Mouse (Mus musculus): ENCODE results near the gene Sppl2b. TPM values are rescaled to one million over a fixed set of nuclear protein-coding genes. Genes with fewer than 3 reads are reported as not detected.

The Sppl2b gene
- polyA plus RNA-seq, 1 experiment = 81.2 TPM

DNA sequence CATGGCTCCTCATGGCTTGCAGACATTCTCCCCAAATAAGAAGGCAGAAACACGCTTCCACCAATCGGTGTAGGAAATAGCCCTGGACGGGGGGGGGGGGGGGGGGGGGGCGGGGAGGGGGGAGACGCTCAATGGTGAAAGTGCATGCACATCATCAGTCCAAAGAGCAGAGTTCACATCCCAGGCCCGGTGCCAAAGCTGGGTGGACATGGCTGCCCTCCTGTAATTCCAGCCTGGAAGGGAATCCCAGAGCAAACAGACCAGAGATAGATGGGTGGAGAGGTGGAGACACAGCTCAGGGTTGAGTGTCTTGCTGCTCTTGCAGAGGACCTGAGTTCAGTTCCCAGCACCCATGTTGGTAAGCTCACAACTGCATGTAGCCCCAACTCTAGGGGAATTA is 15.9 kb downstream of the Sppl2b start:
- H3K27ac ChIP-seq (ENCODE audit: insufficient read depth, low read depth, low read length) = no peak overlapping the region; the same call in 1 of the 2 replicates
- H3K4me3 ChIP-seq (ENCODE audit: low read depth, low read length) = no peak overlapping the region
- WGBS = 40% methylated on average over 3 of the region's 6 CpGs
- TF ChIP-seq POLR2A (IDR thresholded peaks at IDR 0.05; ENCODE audit: low read depth, low read length) (no peak), CTCF (IDR thresholded peaks at IDR 0.05; ENCODE audit: extremely low read depth, insufficient read length, insufficient replicate concordance, low read depth, low read length) (no peak)
- H3K36me3 ChIP-seq (ENCODE audit: control insufficient read depth, insufficient read depth, low read length) = peaks cover 8% of the 10 kb centered on the region
- H3K4me1 ChIP-seq (ENCODE audit: control insufficient read depth, insufficient read depth, insufficient read length, low read length) = peaks cover 9% of the 10 kb centered on the region
- no peaks in the 10 kb centered on the region for H3K27me3 ChIP-seq (ENCODE audit: control insufficient read depth, insufficient read depth, low read length)

DNA sequence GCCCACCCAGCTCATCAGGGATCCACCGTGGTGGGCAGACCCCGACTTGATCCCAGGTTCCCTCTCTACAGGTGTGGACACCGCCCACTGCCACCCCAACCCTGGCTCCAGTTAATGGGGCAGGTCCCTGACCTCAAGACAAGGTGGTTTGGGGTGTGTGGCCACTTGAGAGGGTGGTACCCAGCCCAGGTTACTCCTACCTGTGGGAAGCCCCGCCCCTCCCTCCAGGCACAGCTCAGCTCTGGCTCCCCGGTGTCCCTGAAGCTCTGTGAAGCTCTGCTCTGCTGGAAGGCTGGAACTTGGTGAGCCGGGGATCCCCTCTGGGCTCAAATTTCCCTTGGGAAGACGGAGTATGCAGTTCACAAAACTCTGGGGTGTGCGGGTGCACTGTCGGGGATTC is 16.5 kb downstream of the Sppl2b start, which contains the start of gene Tmprss9:
Tmprss9 (plus strand) TSS at position 268 of the 400 bp plus-strand sequence.
- H3K4me3 ChIP-seq (ENCODE audit: low read depth, low read length) = no peak within 1 kb of the TSS
- peaks cover 9% of the 10 kb centered on the region for H3K4me1 ChIP-seq (ENCODE audit: control insufficient read depth, insufficient read depth, insufficient read length, low read length)
- TF ChIP-seq CTCF (IDR thresholded peaks at IDR 0.05; ENCODE audit: extremely low read depth, insufficient read length, insufficient replicate concordance, low read depth, low read length) = no peak
- TF ChIP-seq POLR2A (IDR thresholded peaks at IDR 0.05; ENCODE audit: low read depth, low read length) = no peak
- H3K36me3 ChIP-seq (ENCODE audit: control insufficient read depth, insufficient read depth, low read length) = peaks cover 8% of the 10 kb centered on the region
- no peaks in the 10 kb centered on the region for H3K27me3 ChIP-seq (ENCODE audit: control insufficient read depth, insufficient read depth, low read length)
- no peak within 1 kb of the TSS; the same call in 1 of the 2 replicates for H3K27ac ChIP-seq (ENCODE audit: insufficient read depth, low read depth, low read length)
- WGBS = 22% methylated on average over 9 of the region's 9 CpGs

DNA sequence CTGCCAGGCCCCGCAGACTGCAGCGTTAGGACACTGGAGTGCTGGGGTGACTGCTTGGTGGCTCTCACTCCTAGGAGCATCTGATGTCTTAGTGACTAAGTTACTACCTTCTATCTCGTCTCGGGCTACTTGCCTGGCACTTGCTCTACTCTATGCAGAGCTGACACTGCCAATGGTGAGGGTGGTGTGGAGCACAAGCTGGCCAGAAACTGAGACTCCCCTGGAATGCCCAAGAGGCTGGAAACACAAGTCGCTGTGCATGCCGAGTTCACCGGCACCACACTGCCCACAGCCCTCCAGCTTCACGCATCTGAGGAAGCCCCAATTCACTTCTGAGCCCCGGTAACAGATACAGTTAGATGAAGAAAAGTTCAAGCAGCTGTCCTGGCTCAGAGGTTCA is 19.0 kb downstream of the Sppl2b start:
- no peak for TF ChIP-seq CTCF (IDR thresholded peaks at IDR 0.05; ENCODE audit: extremely low read depth, insufficient read length, insufficient replicate concordance, low read depth, low read length)
- no peak for TF ChIP-seq POLR2A (IDR thresholded peaks at IDR 0.05; ENCODE audit: low read depth, low read length)
- 79% methylated on average over 9 of the region's 9 CpGs for whole genome bisulfite sequencing
- peaks cover 9% of the 10 kb centered on the region for H3K4me1 ChIP-seq (ENCODE audit: control insufficient read depth, insufficient read depth, insufficient read length, low read length)
- no peaks in the 10 kb centered on the region for H3K27me3 ChIP-seq (ENCODE audit: control insufficient read depth, insufficient read depth, low read length)
- H3K4me3 ChIP-seq (ENCODE audit: low read depth, low read length) = no peak overlapping the region
- H3K27ac ChIP-seq (ENCODE audit: insufficient read depth, low read depth, low read length) = no peak overlapping the region
- no peaks in the 10 kb centered on the region for H3K36me3 ChIP-seq (ENCODE audit: control insufficient read depth, insufficient read depth, low read length)

DNA sequence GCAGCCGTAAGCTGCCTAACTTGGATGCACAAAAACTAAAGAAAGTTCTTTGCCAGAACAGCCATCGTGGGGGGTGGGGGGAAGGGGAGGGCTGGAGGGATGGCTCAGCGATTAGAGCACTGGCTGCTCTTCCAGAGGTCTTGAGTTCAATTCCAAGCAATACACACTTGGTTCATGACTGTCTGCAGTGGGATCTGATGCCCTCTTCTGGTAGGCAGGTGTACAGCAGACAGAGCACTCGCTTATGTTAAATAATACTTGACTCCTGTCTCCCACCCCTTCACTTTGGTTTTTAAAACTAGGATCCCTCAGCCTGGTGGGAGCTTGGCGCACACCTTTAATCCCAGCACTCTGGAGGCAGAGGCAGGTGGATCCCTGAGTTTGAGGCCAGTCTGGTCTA is 21.0 kb downstream of the Sppl2b start:
- 26% methylated on average over 5 of the region's 5 CpGs for WGBS
- H3K27me3 ChIP-seq (ENCODE audit: control insufficient read depth, insufficient read depth, low read length) = no peaks in the 10 kb centered on the region
- no peaks in the 10 kb centered on the region for H3K36me3 ChIP-seq (ENCODE audit: control insufficient read depth, insufficient read depth, low read length)
- peaks cover 6% of the 10 kb centered on the region for H3K4me1 ChIP-seq (ENCODE audit: control insufficient read depth, insufficient read depth, insufficient read length, low read length)
- TF ChIP-seq CTCF (IDR thresholded peaks at IDR 0.05; ENCODE audit: extremely low read depth, insufficient read length, insufficient replicate concordance, low read depth, low read length) (peak; percentile 45; the same call in 1 of the 2 replicates), POLR2A (IDR thresholded peaks at IDR 0.05; ENCODE audit: low read depth, low read length) (no peak)
- no peak overlapping the region for H3K4me3 ChIP-seq (ENCODE audit: low read depth, low read length)
- H3K27ac ChIP-seq (ENCODE audit: insufficient read depth, low read depth, low read length) = no peak overlapping the region

DNA sequence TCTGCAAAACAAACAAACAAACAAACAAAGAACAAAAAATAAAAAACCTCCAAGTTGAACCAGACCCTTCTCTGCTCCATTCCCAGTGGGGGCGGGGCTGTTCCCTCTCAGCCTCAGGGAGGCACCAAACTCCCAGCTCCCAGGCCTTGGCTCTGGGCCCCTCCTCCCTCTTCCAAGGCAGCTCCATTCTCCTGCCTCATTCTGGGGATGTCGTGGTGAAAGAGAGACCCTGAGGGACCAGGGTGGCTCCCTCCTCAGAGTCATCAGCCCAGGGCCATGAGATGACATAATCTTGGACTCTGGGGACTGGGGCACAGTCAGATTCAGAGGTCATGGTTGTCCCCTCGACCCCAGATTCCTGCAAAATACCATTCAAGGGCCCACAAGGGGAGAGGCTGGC is 21.5 kb downstream of the Sppl2b start:
- Histone ChIP-seq H3K4me3 (ENCODE audit: low read depth, low read length) (no peak overlapping the region), H3K27me3 (ENCODE audit: control insufficient read depth, insufficient read depth, low read length) (no peaks in the 10 kb centered on the region), H3K27ac (ENCODE audit: insufficient read depth, low read depth, low read length) (no peak overlapping the region), H3K36me3 (ENCODE audit: control insufficient read depth, insufficient read depth, low read length) (no peaks in the 10 kb centered on the region), H3K4me1 (ENCODE audit: control insufficient read depth, insufficient read depth, insufficient read length, low read length) (peaks cover under 1% of the 10 kb centered on the region; the same call in 1 of the 2 replicates)
- 31% methylated on average over 3 of the region's 3 CpGs for WGBS
- TF ChIP-seq POLR2A (IDR thresholded peaks at IDR 0.05; ENCODE audit: low read depth, low read length) (no peak), CTCF (IDR thresholded peaks at IDR 0.05; ENCODE audit: extremely low read depth, insufficient read length, insufficient replicate concordance, low read depth, low read length) (no peak)

DNA sequence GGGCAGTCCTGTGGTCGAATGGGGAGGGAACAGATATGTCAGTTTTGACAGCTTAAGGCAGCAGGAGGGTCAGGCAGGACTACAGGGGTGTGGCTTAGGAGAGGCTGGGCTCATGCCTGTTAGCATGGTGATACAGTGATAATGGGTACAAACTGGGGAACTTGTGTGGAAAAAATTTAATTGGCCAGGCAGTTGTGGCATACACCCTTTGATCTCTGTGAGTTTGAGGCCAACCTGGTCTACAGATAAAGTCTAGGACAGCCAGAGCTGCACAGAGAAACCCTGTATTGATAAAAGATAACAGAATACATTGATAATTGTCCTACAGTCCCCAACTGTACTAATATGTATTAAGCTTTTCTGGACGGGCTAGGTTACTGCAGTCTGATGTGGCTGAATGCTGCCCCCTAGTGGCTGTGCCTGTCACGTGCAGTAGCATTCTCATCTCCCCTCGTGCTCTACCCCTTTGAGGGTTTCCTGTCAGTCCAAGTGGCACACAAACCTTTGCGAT is 25.1 kb downstream of the Sppl2b start:
- Histone ChIP-seq H3K27ac (ENCODE audit: insufficient read depth, low read depth, low read length) (no peak overlapping the region), H3K27me3 (ENCODE audit: control insufficient read depth, insufficient read depth, low read length) (no peaks in the 10 kb centered on the region), H3K4me1 (ENCODE audit: control insufficient read depth, insufficient read depth, insufficient read length, low read length) (no peaks in the 10 kb centered on the region), H3K4me3 (ENCODE audit: low read depth, low read length) (no peak overlapping the region), H3K36me3 (ENCODE audit: control insufficient read depth, insufficient read depth, low read length) (no peaks in the 10 kb centered on the region)
- WGBS = 11% methylated on average over 5 of the region's 5 CpGs
- TF ChIP-seq POLR2A (IDR thresholded peaks at IDR 0.05; ENCODE audit: low read depth, low read length) (no peak), CTCF (IDR thresholded peaks at IDR 0.05; ENCODE audit: extremely low read depth, insufficient read length, insufficient replicate concordance, low read depth, low read length) (peak; percentile 80; the same call in 1 of the 2 replicates)

DNA sequence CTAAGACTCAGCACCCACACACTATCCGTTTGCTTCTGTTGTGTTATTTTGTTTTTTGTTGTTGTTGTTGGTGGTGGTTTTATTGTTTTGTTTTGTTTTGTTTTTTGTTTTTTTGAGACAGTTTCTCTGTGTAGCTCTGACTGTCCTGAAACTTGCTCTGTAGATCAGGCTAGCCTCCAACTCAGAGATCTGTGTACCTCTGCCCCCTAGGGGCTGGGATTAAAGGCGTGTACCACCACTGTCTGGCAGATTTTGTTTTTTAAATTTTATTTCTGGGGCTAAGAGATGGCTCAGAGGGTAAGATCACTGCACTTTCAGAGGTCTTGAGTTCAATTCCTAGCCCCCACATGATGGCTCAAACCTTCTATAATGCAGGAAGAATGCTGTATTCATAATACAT is 25.8 kb downstream of the Sppl2b start:
- 66% methylated on average over 2 of the region's 2 CpGs for WGBS

More for the DNA sequence above, 25.8 kb downstream of the Sppl2b start:
- no peaks in the 10 kb centered on the region for H3K27me3 ChIP-seq (ENCODE audit: control insufficient read depth, insufficient read depth, low read length)
- H3K36me3 ChIP-seq (ENCODE audit: control insufficient read depth, insufficient read depth, low read length) = no peaks in the 10 kb centered on the region
- TF ChIP-seq POLR2A (IDR thresholded peaks at IDR 0.05; ENCODE audit: low read depth, low read length) (no peak), CTCF (IDR thresholded peaks at IDR 0.05; ENCODE audit: extremely low read depth, insufficient read length, insufficient replicate concordance, low read depth, low read length) (no peak)
- H3K4me1 ChIP-seq (ENCODE audit: control insufficient read depth, insufficient read depth, insufficient read length, low read length) = no peaks in the 10 kb centered on the region
- no peak overlapping the region for H3K4me3 ChIP-seq (ENCODE audit: low read depth, low read length)
- no peak overlapping the region for H3K27ac ChIP-seq (ENCODE audit: insufficient read depth, low read depth, low read length)

All from small intestine, adult 2 months (tissue).